Mouse (Mus musculus) kidney, adult 2 months (tissue): ENCODE data around the gene Nav3. TPM values are rescaled to one million over a fixed set of nuclear protein-coding genes. Genes with fewer than 3 reads are reported as not detected.
"Not testable (repeated sequence)": the region's sequence is repeated elsewhere in the genome, so short reads cannot be mapped to it uniquely, and the experiment has no call there.

ENCODE experiments used
- DNase-seq: peaks from one replicate; pipeline ENCODE4 v3.0.0; 2021
- H3K27ac ChIP-seq: fragments of 200-500 bp; 2 replicates; pipeline ENCODE4 v1.5.1; 2012; ENCODE audit warnings: low read depth, low read length, control low read depth, inconsistent platforms; ENCODE audit not compliant: insufficient read depth
- H3K27me3 ChIP-seq: fragments of 200-500 bp; replicated peaks from 2 replicates; pipeline ENCODE4 v1.6.1; 2012; ENCODE audit warnings: mild to moderate bottlenecking, moderate library complexity, low read length, inconsistent platforms; ENCODE audit not compliant: control insufficient read depth, insufficient read depth
- H3K36me3 ChIP-seq: fragments of 200-500 bp; 2 replicates; pipeline ENCODE4 v1.6.1; 2012; ENCODE audit warnings: mild to moderate bottlenecking, moderate library complexity, low read length, inconsistent platforms; ENCODE audit not compliant: control insufficient read depth, insufficient read depth
- H3K4me1 ChIP-seq: fragments of 200-500 bp; 2 replicates; pipeline ENCODE4 v1.6.1; 2011; ENCODE audit warnings: low read length; ENCODE audit not compliant: control insufficient read depth, insufficient read depth
- H3K4me3 ChIP-seq: fragments of 200-500 bp; 2 replicates; pipeline ENCODE4 v1.5.1; 2011; ENCODE audit warnings: mild to moderate bottlenecking, low read depth, low read length, control low read depth; ENCODE audit not compliant: insufficient read depth
- CTCF ChIP-seq: fragments of 200-500 bp; conservative IDR thresholded peaks from 2 replicates; pipeline ENCODE4 v1.5.1; 2011; ENCODE audit warnings: low read depth, mild to moderate bottlenecking, control low read depth, low read length, moderate library complexity, mixed read lengths; ENCODE audit not compliant: insufficient read depth, insufficient read length
- POLR2A ChIP-seq: fragments of 200-500 bp; IDR thresholded peaks from one replicate; pipeline ENCODE4 v1.6.1; 2011; ENCODE audit warnings: low read depth, low read length, control low read depth
- WGBS: fragments of 180-500 bp; shearing (Covaris S2); methylation state at CpG from one replicate; pipeline ENCODE4 v1.1.7; 2018; 5-methylcytosine and 5-hydroxymethylcytosine counted together
- polyA plus RNA-seq: library from polyadenylated mRNA; depleted of rRNA; stranded (reverse); fragments of >200 nt; gene quantifications from 2 replicates; pipeline ENCODE4 v1.2.3, GENCODE M21; 2012

The Nav3 gene
- polyA plus RNA-seq, 1 experiment: 1.8 TPM

GRCm38 (mm10) chr10:110417003-110417402 is 39.0 kb downstream of the Nav3 start:
- H3K4me1 ChIP-seq: no peaks in the 10 kb centered on the region
- no peaks in the 10 kb centered on the region; the same call in 1 of the 2 replicates for H3K27me3 ChIP-seq
- no peaks in the 10 kb centered on the region for H3K36me3 ChIP-seq
- no peak for DNase-seq
- no peak for TF ChIP-seq CTCF
- TF ChIP-seq POLR2A: no peak
- no peak overlapping the region for H3K4me3 ChIP-seq
- no peak overlapping the region for H3K27ac ChIP-seq
- WGBS: 56% methylated on average over 5 of the region's 5 CpGs

- no peak for TF ChIP-seq POLR2A
- TF ChIP-seq CTCF: no peak
- Histone ChIP-seq H3K27ac (no peak overlapping the region), H3K36me3 (no peaks in the 10 kb centered on the region), H3K4me1 (no peaks in the 10 kb centered on the region), H3K27me3 (no peaks in the 10 kb centered on the region; the same call in 1 of the 2 replicates), H3K4me3 (no peak overlapping the region)
- WGBS: 43% methylated on average over 3 of the region's 3 CpGs
- no peak for DNase-seq
Observed at GRCm38 (mm10) chr10:110415624-110416023, 40.4 kb downstream of the Nav3 start.

GRCm38 (mm10) chr10:110413281-110413897 is 42.6 kb downstream of the Nav3 start:
- no peak for DNase-seq
- H3K27ac ChIP-seq: no peak overlapping the region
- WGBS: 80% methylated on average over 11 of the region's 11 CpGs
- H3K27me3 ChIP-seq: no peaks in the 10 kb centered on the region
- no peak for TF ChIP-seq POLR2A
- no peak for TF ChIP-seq CTCF
- no peak overlapping the region for H3K4me3 ChIP-seq
- no peaks in the 10 kb centered on the region for H3K4me1 ChIP-seq
- no peaks in the 10 kb centered on the region for H3K36me3 ChIP-seq

GRCm38 (mm10) chr10:110402950-110403349 is 53.1 kb downstream of the Nav3 start:
- H3K27ac ChIP-seq: no peak overlapping the region
- no peak overlapping the region for H3K4me3 ChIP-seq
- H3K27me3 ChIP-seq: no peaks in the 10 kb centered on the region
- DNase-seq: no peak
- no peaks in the 10 kb centered on the region for H3K4me1 ChIP-seq
- no peak for TF ChIP-seq CTCF
- TF ChIP-seq POLR2A: no peak
- WGBS: 96% methylated on average over 2 of the region's 2 CpGs
- H3K36me3 ChIP-seq: no peaks in the 10 kb centered on the region

GRCm38 (mm10) chr10:110400642-110401041 is 55.4 kb downstream of the Nav3 start:
- no peaks in the 10 kb centered on the region for H3K27me3 ChIP-seq
- H3K27ac ChIP-seq: no peak overlapping the region
- WGBS: 80% methylated on average over 6 of the region's 6 CpGs
- TF ChIP-seq POLR2A (no peak), CTCF (no peak)
- no peaks in the 10 kb centered on the region for H3K4me1 ChIP-seq
- H3K36me3 ChIP-seq: no peaks in the 10 kb centered on the region
- no peak overlapping the region for H3K4me3 ChIP-seq
- DNase-seq: no peak

- H3K27me3 ChIP-seq: no peaks in the 10 kb centered on the region
- no peaks in the 10 kb centered on the region for H3K4me1 ChIP-seq
- H3K36me3 ChIP-seq: no peaks in the 10 kb centered on the region
- no peak overlapping the region for H3K4me3 ChIP-seq
- no peak overlapping the region for H3K27ac ChIP-seq
- no peak for DNase-seq
- 76% methylated on average over 3 of the region's 3 CpGs for WGBS
- no peak for TF ChIP-seq POLR2A
- TF ChIP-seq CTCF: no peak
Observed at GRCm38 (mm10) chr10:110398643-110399042, 57.4 kb downstream of the Nav3 start.

- Histone ChIP-seq H3K4me3 (no peak overlapping the region), H3K27ac (no peak overlapping the region), H3K27me3 (no peaks in the 10 kb centered on the region), H3K4me1 (no peaks in the 10 kb centered on the region), H3K36me3 (no peaks in the 10 kb centered on the region)
- WGBS: 92% methylated on average over 6 of the region's 6 CpGs
- no peak for DNase-seq
- no peak for TF ChIP-seq CTCF
- no peak for TF ChIP-seq POLR2A
Observed at GRCm38 (mm10) chr10:110386476-110387197, 69.4 kb downstream of the Nav3 start.

- not testable (repeated sequence) for DNase-seq, H3K4me3 ChIP-seq, H3K4me1 ChIP-seq, H3K27ac ChIP-seq, H3K36me3 ChIP-seq, H3K27me3 ChIP-seq
- WGBS: 89% methylated on average over 5 of the region's 5 CpGs
Observed at GRCm38 (mm10) chr10:110383506-110384229, 72.3 kb downstream of the Nav3 start.
